Mouse (Mus musculus) neural tube, embryonic 13.5 days (tissue): ENCODE measurements around the gene Mast4. TPM values are rescaled to one million over a fixed set of nuclear protein-coding genes. Genes with fewer than 3 reads are reported as not detected.
A peak's percentile ranks its signal among the peaks of the same experiment; 100 is the strongest.

ENCODE experiments used
- ATAC-seq: fragments of 200-750 bp; cut with Nextera tagmentation; 2 replicates; pipeline ENCODE4 v1.8.0; 2017; ENCODE audit warnings: low read depth, mild to moderate bottlenecking, moderate TSS enrichment, moderate library complexity
- H3K27ac ChIP-seq: fragments of 300-500 bp; sonication (generic); replicated peaks from 2 replicates; pipeline ENCODE4 v1.5.1; 2015; ENCODE audit warnings: moderate library complexity, mild to moderate bottlenecking, inconsistent platforms
- H3K27me3 ChIP-seq: fragments of 300-500 bp; sonication (generic); 2 replicates; pipeline ENCODE4 v1.6.1; 2015; ENCODE audit warnings: mild to moderate bottlenecking, inconsistent platforms
- H3K36me3 ChIP-seq: fragments of 300-500 bp; sonication (generic); 2 replicates; pipeline ENCODE4 v1.6.1; 2015; ENCODE audit warnings: mild to moderate bottlenecking, inconsistent platforms
- H3K4me1 ChIP-seq: fragments of 300-500 bp; sonication (generic); replicated peaks from 2 replicates; pipeline ENCODE4 v1.6.1; 2015; ENCODE audit warnings: inconsistent platforms
- H3K4me2 ChIP-seq: fragments of 300-500 bp; sonication (generic); 2 replicates; pipeline ENCODE4 v1.6.1; 2015; ENCODE audit warnings: inconsistent platforms, mild to moderate bottlenecking, moderate library complexity
- H3K4me3 ChIP-seq: fragments of 300-500 bp; sonication (generic); 2 replicates; pipeline ENCODE4 v1.5.1; 2015; ENCODE audit warnings: mild to moderate bottlenecking, inconsistent platforms
- H3K9ac ChIP-seq: fragments of 300-500 bp; sonication (generic); 2 replicates; pipeline ENCODE4 v1.6.1; 2015; ENCODE audit warnings: moderate library complexity, mild to moderate bottlenecking, inconsistent platforms
- H3K9me3 ChIP-seq: fragments of 300-500 bp; sonication (generic); 2 replicates; pipeline ENCODE4 v1.6.1; 2016; ENCODE audit warnings: inconsistent platforms
- WGBS: fragments of 180-500 bp; shearing (Covaris S2); methylation state at CpG from one replicate; pipeline ENCODE4 v1.1.7; 2015; 5-methylcytosine and 5-hydroxymethylcytosine counted together
- polyA plus RNA-seq: library from polyadenylated mRNA; unstranded; fragments of >200 nt; fragmentation: Nextera tagmentation; extraction: Ambion mirVana; gene quantifications from 2 replicates; pipeline ENCODE4 v1.2.1, GENCODE M21; 2015

The Mast4 gene
- polyA plus RNA-seq, 1 experiment from 2014 or later, result 19.5 TPM

GRCm38 (mm10) chr13:103229069-103229468 lies 105.2 kb downstream of the Mast4 start:
- Histone ChIP-seq H3K36me3 (no peaks in the 10 kb centered on the region), H3K4me1 (peaks cover 17% of the 10 kb centered on the region), H3K9ac (no peak overlapping the region), H3K4me3 (no peak overlapping the region), H3K27ac (no peak overlapping the region), H3K27me3 (no peaks in the 10 kb centered on the region), H3K4me2 (no peak overlapping the region), H3K9me3 (no peaks in the 10 kb centered on the region)
- 91% methylated on average over 4 of the region's 4 CpGs for WGBS
- no peak for ATAC-seq

GRCm38 (mm10) chr13:103225895-103226815 lies 108.1 kb downstream of the Mast4 start:
- Histone ChIP-seq H3K4me3 (no peak overlapping the region), H3K36me3 (no peaks in the 10 kb centered on the region), H3K27ac (0 out of 2 replicates have a peak overlapping the region, but pooled peaks have one; percentile 43), H3K4me2 (no peak overlapping the region; the same call in 1 of the 2 replicates), H3K4me1 (peaks cover 17% of the 10 kb centered on the region), H3K9me3 (no peaks in the 10 kb centered on the region), H3K27me3 (no peaks in the 10 kb centered on the region), H3K9ac (no peak overlapping the region)
- WGBS, result 52% methylated on average over 17 of the region's 17 CpGs
- peak; percentile 43; the same call in 1 of the 2 replicates for ATAC-seq

- peaks cover 20% of the 10 kb centered on the region for H3K4me1 ChIP-seq
- no peaks in the 10 kb centered on the region for H3K36me3 ChIP-seq
- no peak overlapping the region for H3K27ac ChIP-seq
- no peak overlapping the region for H3K4me3 ChIP-seq
- no peak overlapping the region for H3K4me2 ChIP-seq
- no peaks in the 10 kb centered on the region for H3K9me3 ChIP-seq
- H3K27me3 ChIP-seq, result no peaks in the 10 kb centered on the region
- no peak for ATAC-seq
- WGBS, result 54% methylated on average over 11 of the region's 11 CpGs
- H3K9ac ChIP-seq, result no peak overlapping the region
Observed at GRCm38 (mm10) chr13:103225217-103225894, 108.9 kb downstream of the Mast4 start.

GRCm38 (mm10) chr13:103220479-103221064 lies 113.7 kb downstream of the Mast4 start:
- H3K36me3 ChIP-seq, result no peaks in the 10 kb centered on the region
- no peak overlapping the region for H3K27ac ChIP-seq
- no peak for ATAC-seq
- 0 out of 2 replicates have a peak overlapping the region, but pooled peaks have one; percentile 5 for H3K9ac ChIP-seq
- H3K4me1 ChIP-seq, result peaks cover 8% of the 10 kb centered on the region
- H3K9me3 ChIP-seq, result no peaks in the 10 kb centered on the region
- no peak overlapping the region for H3K4me2 ChIP-seq
- H3K27me3 ChIP-seq, result no peaks in the 10 kb centered on the region
- no peak overlapping the region for H3K4me3 ChIP-seq
- 73% methylated on average over 11 of the region's 11 CpGs for WGBS

- H3K9me3 ChIP-seq, result no peaks in the 10 kb centered on the region
- no peaks in the 10 kb centered on the region for H3K27me3 ChIP-seq
- 32% methylated on average over 2 of the region's 2 CpGs for WGBS
- 0 out of 2 replicates have a peak, but pooled peaks cover 3% of the 10 kb centered on the region for H3K4me1 ChIP-seq
- no peaks in the 10 kb centered on the region for H3K36me3 ChIP-seq
- no peak overlapping the region for H3K27ac ChIP-seq
- no peak overlapping the region for H3K4me3 ChIP-seq
- ATAC-seq, result no peak
- H3K9ac ChIP-seq, result no peak overlapping the region
- H3K4me2 ChIP-seq, result no peak overlapping the region
Observed at GRCm38 (mm10) chr13:103219999-103220398, 114.3 kb downstream of the Mast4 start.

GRCm38 (mm10) chr13:103217486-103217885 lies 116.8 kb downstream of the Mast4 start:
- ATAC-seq, result no peak
- Histone ChIP-seq H3K27ac (no peak overlapping the region), H3K4me3 (no peak overlapping the region), H3K9me3 (no peaks in the 10 kb centered on the region), H3K36me3 (no peaks in the 10 kb centered on the region), H3K9ac (no peak overlapping the region), H3K27me3 (no peaks in the 10 kb centered on the region), H3K4me1 (0 out of 2 replicates have a peak, but pooled peaks cover 3% of the 10 kb centered on the region), H3K4me2 (no peak overlapping the region)
- WGBS, result 87% methylated on average over 3 of the region's 3 CpGs

GRCm38 (mm10) chr13:103214506-103214905 lies 119.8 kb downstream of the Mast4 start:
- no peak overlapping the region for H3K4me3 ChIP-seq
- H3K9me3 ChIP-seq, result no peaks in the 10 kb centered on the region
- no peaks in the 10 kb centered on the region for H3K36me3 ChIP-seq
- peaks cover 9% of the 10 kb centered on the region for H3K4me1 ChIP-seq
- no peak for ATAC-seq
- WGBS, result 84% methylated on average over 2 of the region's 3 CpGs
- H3K27me3 ChIP-seq, result no peaks in the 10 kb centered on the region
- no peak overlapping the region for H3K27ac ChIP-seq
- H3K9ac ChIP-seq, result no peak overlapping the region
- no peak overlapping the region for H3K4me2 ChIP-seq

- H3K36me3 ChIP-seq, result no peaks in the 10 kb centered on the region
- H3K4me3 ChIP-seq, result no peak overlapping the region
- H3K9me3 ChIP-seq, result no peaks in the 10 kb centered on the region
- no peak overlapping the region for H3K9ac ChIP-seq
- no peaks in the 10 kb centered on the region for H3K27me3 ChIP-seq
- H3K4me2 ChIP-seq, result no peak overlapping the region
- WGBS, result 76% methylated on average over 6 of the region's 6 CpGs
- no peak overlapping the region for H3K27ac ChIP-seq
- H3K4me1 ChIP-seq, result peaks cover 9% of the 10 kb centered on the region
- no peak for ATAC-seq
Observed at GRCm38 (mm10) chr13:103211953-103212352, 122.3 kb downstream of the Mast4 start.

- Histone ChIP-seq H3K4me3 (no peak overlapping the region), H3K27me3 (no peaks in the 10 kb centered on the region), H3K4me2 (no peak overlapping the region), H3K9me3 (no peaks in the 10 kb centered on the region), H3K36me3 (no peaks in the 10 kb centered on the region), H3K4me1 (peaks cover 9% of the 10 kb centered on the region), H3K27ac (no peak overlapping the region), H3K9ac (no peak overlapping the region)
- no peak for ATAC-seq
- 64% methylated on average over 11 of the region's 11 CpGs for WGBS
Observed at GRCm38 (mm10) chr13:103211501-103211941, 122.8 kb downstream of the Mast4 start.

GRCm38 (mm10) chr13:103210746-103211145 lies 123.6 kb downstream of the Mast4 start:
- ATAC-seq, result no peak
- Histone ChIP-seq H3K9me3 (no peaks in the 10 kb centered on the region), H3K4me3 (no peak overlapping the region), H3K4me1 (peaks cover 9% of the 10 kb centered on the region), H3K27ac (no peak overlapping the region), H3K36me3 (no peaks in the 10 kb centered on the region), H3K27me3 (no peaks in the 10 kb centered on the region), H3K4me2 (no peak overlapping the region), H3K9ac (no peak overlapping the region)
- WGBS, result 81% methylated on average over 4 of the region's 4 CpGs

GRCm38 (mm10) chr13:103207199-103207598 lies 127.1 kb downstream of the Mast4 start:
- H3K4me2 ChIP-seq, result no peak overlapping the region
- H3K4me1 ChIP-seq, result peaks cover 9% of the 10 kb centered on the region
- no peak overlapping the region for H3K9ac ChIP-seq
- H3K36me3 ChIP-seq, result no peaks in the 10 kb centered on the region
- no peaks in the 10 kb centered on the region for H3K9me3 ChIP-seq
- H3K27ac ChIP-seq, result no peak overlapping the region
- 92% methylated on average over 4 of the region's 4 CpGs for WGBS
- H3K4me3 ChIP-seq, result no peak overlapping the region
- ATAC-seq, result no peak
- no peaks in the 10 kb centered on the region for H3K27me3 ChIP-seq

GRCm38 (mm10) chr13:103206644-103207043 lies 127.7 kb downstream of the Mast4 start:
- Histone ChIP-seq H3K36me3 (no peaks in the 10 kb centered on the region), H3K27me3 (no peaks in the 10 kb centered on the region), H3K4me1 (peaks cover 4% of the 10 kb centered on the region), H3K9me3 (no peaks in the 10 kb centered on the region), H3K4me2 (no peak overlapping the region), H3K4me3 (no peak overlapping the region), H3K9ac (no peak overlapping the region), H3K27ac (no peak overlapping the region)
- ATAC-seq, result no peak
- WGBS, result 85% methylated on average over 9 of the region's 9 CpGs
